Mouse (Mus musculus) stomach, postnatal 0 days (tissue): ENCODE measurements at regions not wholly inside any gene's neighbourhood (a gene's known extent, or its start where the extent isn't known, plus 50 kb on each side); places are given as distances from the start of the nearest gene placed in this dataset.

Experiments used
- CTCF ChIP-seq: IDR thresholded peaks from 2 replicates; pipeline ENCODE4 v1.5.1; 2016; ENCODE audit warnings: antibody characterized with exemption, low read depth, mild to moderate bottlenecking, moderate library complexity
- EP300 ChIP-seq: optimal IDR thresholded peaks from 2 replicates; pipeline ENCODE3; 2016; ENCODE audit warnings: antibody characterized with exemption

GRCm38 (mm10) chr10:111897361-111897760, 75.1 kb upstream of the Krr1 start:
- TF ChIP-seq CTCF (no peak), EP300 (no peak)
